Mouse (Mus musculus): ENCODE results near the gene Dlgap1. TPM values are rescaled to one million over a fixed set of nuclear protein-coding genes. Genes with fewer than 3 reads are reported as not detected.

The Dlgap1 gene
- polyA plus RNA-seq, 2 experiments: 4.6 to 4.7 TPM

GRCm38 (mm10) chr17:69982236-69982923 lies 13.5 kb downstream of the Dlgap1 start:
- 60% methylated on average over 6 of the region's 6 CpGs for WGBS
- no peaks in the 10 kb centered on the region for H3K36me3 ChIP-seq (ENCODE audit: control insufficient read depth, insufficient read depth, low read length)
- H3K4me2 ChIP-seq (replicated peaks; ENCODE audit: low read depth, low read length, severe bottlenecking): no peak overlapping the region
- H3K4me3 ChIP-seq (replicated peaks; ENCODE audit: low read length): no peak overlapping the region
- ATAC-seq (ENCODE audit: low FRiP score, low read depth): no peak
- no peak for TF ChIP-seq POLR2A (IDR thresholded peaks at IDR 0.05; ENCODE audit: borderline replicate concordance, extremely low read depth, insufficient read depth, insufficient read length)
- no peak for DNase-seq (ENCODE audit: low spot score)
- no peak overlapping the region for H3K9ac ChIP-seq (ENCODE audit: low read depth, low read length, severe bottlenecking)
- no peaks in the 10 kb centered on the region for H3K27me3 ChIP-seq (ENCODE audit: control insufficient read depth, insufficient read depth, low read length)
- H3K9me3 ChIP-seq (ENCODE audit: control insufficient read depth, low read length): no peaks in the 10 kb centered on the region
- no peaks in the 10 kb centered on the region for H3K4me1 ChIP-seq (ENCODE audit: control insufficient read depth, insufficient read depth, low read length)
- H3K27ac ChIP-seq (replicated peaks; ENCODE audit: low read depth, low read length): no peak overlapping the region

GRCm38 (mm10) chr17:69996406-69996805 lies 27.5 kb downstream of the Dlgap1 start:
- H3K4me3 ChIP-seq (replicated peaks; ENCODE audit: low read length): no peak overlapping the region
- no peaks in the 10 kb centered on the region for H3K27me3 ChIP-seq (ENCODE audit: control insufficient read depth, insufficient read depth, low read length)
- no peak for ATAC-seq (ENCODE audit: low FRiP score, low read depth)
- H3K9me3 ChIP-seq (ENCODE audit: control insufficient read depth, low read length): no peaks in the 10 kb centered on the region
- no peak overlapping the region for H3K27ac ChIP-seq (replicated peaks; ENCODE audit: low read depth, low read length)
- DNase-seq (ENCODE audit: low spot score): no peak
- WGBS: 78% methylated on average over 2 of the region's 2 CpGs
- TF ChIP-seq POLR2A (IDR thresholded peaks at IDR 0.05; ENCODE audit: borderline replicate concordance, extremely low read depth, insufficient read depth, insufficient read length): no peak
- no peaks in the 10 kb centered on the region for H3K36me3 ChIP-seq (ENCODE audit: control insufficient read depth, insufficient read depth, low read length)
- H3K4me1 ChIP-seq (ENCODE audit: control insufficient read depth, insufficient read depth, low read length): no peaks in the 10 kb centered on the region
- H3K4me2 ChIP-seq (replicated peaks; ENCODE audit: low read depth, low read length, severe bottlenecking): no peak overlapping the region
- H3K9ac ChIP-seq (ENCODE audit: low read depth, low read length, severe bottlenecking): no peak overlapping the region

GRCm38 (mm10) chr17:70002026-70002425 lies 33.2 kb downstream of the Dlgap1 start:
- H3K4me3 ChIP-seq (replicated peaks; ENCODE audit: low read length): no peak overlapping the region
- no peaks in the 10 kb centered on the region for H3K27me3 ChIP-seq (ENCODE audit: control insufficient read depth, insufficient read depth, low read length)
- H3K36me3 ChIP-seq (ENCODE audit: control insufficient read depth, insufficient read depth, low read length): no peaks in the 10 kb centered on the region
- H3K27ac ChIP-seq (replicated peaks; ENCODE audit: low read depth, low read length): no peak overlapping the region
- TF ChIP-seq POLR2A (IDR thresholded peaks at IDR 0.05; ENCODE audit: borderline replicate concordance, extremely low read depth, insufficient read depth, insufficient read length): no peak
- H3K4me1 ChIP-seq (ENCODE audit: control insufficient read depth, insufficient read depth, low read length): no peaks in the 10 kb centered on the region
- H3K4me2 ChIP-seq (replicated peaks; ENCODE audit: low read depth, low read length, severe bottlenecking): no peak overlapping the region
- no peaks in the 10 kb centered on the region for H3K9me3 ChIP-seq (ENCODE audit: control insufficient read depth, low read length)
- no peak overlapping the region for H3K9ac ChIP-seq (ENCODE audit: low read depth, low read length, severe bottlenecking)
- ATAC-seq (ENCODE audit: low FRiP score, low read depth) (no peak), DNase-seq (ENCODE audit: low spot score) (no peak)
- 82% methylated on average over 3 of the region's 3 CpGs for WGBS

- ATAC-seq (ENCODE audit: low FRiP score, low read depth) (no peak), DNase-seq (ENCODE audit: low spot score) (no peak)
- H3K9ac ChIP-seq (ENCODE audit: low read depth, low read length, severe bottlenecking): no peak overlapping the region
- no peaks in the 10 kb centered on the region for H3K4me1 ChIP-seq (ENCODE audit: control insufficient read depth, insufficient read depth, low read length)
- no peak overlapping the region for H3K4me3 ChIP-seq (replicated peaks; ENCODE audit: low read length)
- no peak overlapping the region for H3K4me2 ChIP-seq (replicated peaks; ENCODE audit: low read depth, low read length, severe bottlenecking)
- no peaks in the 10 kb centered on the region for H3K9me3 ChIP-seq (ENCODE audit: control insufficient read depth, low read length)
- no peaks in the 10 kb centered on the region for H3K27me3 ChIP-seq (ENCODE audit: control insufficient read depth, insufficient read depth, low read length)
- no peak for TF ChIP-seq POLR2A (IDR thresholded peaks at IDR 0.05; ENCODE audit: borderline replicate concordance, extremely low read depth, insufficient read depth, insufficient read length)
- 64% methylated on average over 6 of the region's 6 CpGs for WGBS
- H3K36me3 ChIP-seq (ENCODE audit: control insufficient read depth, insufficient read depth, low read length): no peaks in the 10 kb centered on the region
- H3K27ac ChIP-seq (replicated peaks; ENCODE audit: low read depth, low read length): no peak overlapping the region
These were observed 35.8 kb downstream of the Dlgap1 start for GRCm38 (mm10) chr17:70004628-70005027.

- no peak for ATAC-seq (ENCODE audit: low FRiP score, low read depth)
- 79% methylated on average over 5 of the region's 5 CpGs for WGBS
- no peak overlapping the region for H3K27ac ChIP-seq (replicated peaks; ENCODE audit: low read depth, low read length)
These were observed 38.7 kb downstream of the Dlgap1 start for GRCm38 (mm10) chr17:70007607-70008006.

More at GRCm38 (mm10) chr17:70007607-70008006, 38.7 kb downstream of the Dlgap1 start:
- Histone ChIP-seq H3K4me3 (replicated peaks; ENCODE audit: low read length) (no peak overlapping the region), H3K4me1 (ENCODE audit: control insufficient read depth, insufficient read depth, low read length) (no peaks in the 10 kb centered on the region), H3K36me3 (ENCODE audit: control insufficient read depth, insufficient read depth, low read length) (no peaks in the 10 kb centered on the region), H3K9me3 (ENCODE audit: control insufficient read depth, low read length) (no peaks in the 10 kb centered on the region), H3K4me2 (replicated peaks; ENCODE audit: low read depth, low read length, severe bottlenecking) (no peak overlapping the region), H3K9ac (ENCODE audit: low read depth, low read length, severe bottlenecking) (no peak overlapping the region), H3K27me3 (ENCODE audit: control insufficient read depth, insufficient read depth, low read length) (no peaks in the 10 kb centered on the region)
- TF ChIP-seq POLR2A (IDR thresholded peaks at IDR 0.05; ENCODE audit: borderline replicate concordance, extremely low read depth, insufficient read depth, insufficient read length): no peak
- DNase-seq (ENCODE audit: low spot score): no peak
